Mouse (Mus musculus) cerebellum, postnatal 4 days (tissue): ENCODE data around the gene Slc37a3.
A peak's percentile ranks its signal among the peaks of the same experiment; 100 is the strongest.
"Not testable (repeated sequence)": the region's sequence is repeated elsewhere in the genome, so short reads cannot be mapped to it uniquely, and the experiment has no call there.

ENCODE experiments used
- DNase-seq, 2 experiments: peaks; one replicate each; pipeline ENCODE4 v3.0.0; 2022; ENCODE audit warnings: low spot score in 2 of 2, mixed read lengths in 1 of 2

The Slc37a3 gene

DNA sequence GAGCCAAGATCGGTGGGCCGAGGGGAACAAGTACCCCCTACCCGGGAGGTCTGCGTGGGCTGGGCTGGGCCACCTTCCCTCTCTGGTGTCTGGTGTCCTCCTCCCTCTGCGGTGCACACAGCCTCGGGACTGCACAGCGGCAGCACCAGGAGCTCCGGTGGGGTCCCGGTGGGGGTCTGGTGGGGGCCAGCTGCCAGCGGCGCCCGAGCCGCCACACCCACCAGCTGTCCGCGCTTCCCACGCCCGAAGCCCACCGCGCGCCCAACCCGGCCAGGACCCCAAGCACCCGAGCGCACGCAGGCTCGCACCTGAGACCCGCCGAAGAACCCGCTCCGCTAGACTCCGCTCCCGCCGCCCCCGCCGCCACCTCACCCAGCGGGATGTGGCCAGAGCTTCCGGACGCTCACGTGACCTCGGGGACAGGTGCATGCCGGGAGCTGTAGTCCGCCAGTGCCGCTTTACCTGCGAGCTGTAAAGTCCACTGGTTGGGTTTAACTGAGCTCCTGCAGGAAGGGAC lies at the start of gene Slc37a3:
Slc37a3 (minus strand) TSS at position 365 of the 517 bp plus-strand sequence.
- peak; percentile 73 to 86 for DNase-seq

GRCm38 (mm10) chr6:39426725-39427124 lies 49.2 kb upstream of the Slc37a3 start:
- DNase-seq = no peak

DNA sequence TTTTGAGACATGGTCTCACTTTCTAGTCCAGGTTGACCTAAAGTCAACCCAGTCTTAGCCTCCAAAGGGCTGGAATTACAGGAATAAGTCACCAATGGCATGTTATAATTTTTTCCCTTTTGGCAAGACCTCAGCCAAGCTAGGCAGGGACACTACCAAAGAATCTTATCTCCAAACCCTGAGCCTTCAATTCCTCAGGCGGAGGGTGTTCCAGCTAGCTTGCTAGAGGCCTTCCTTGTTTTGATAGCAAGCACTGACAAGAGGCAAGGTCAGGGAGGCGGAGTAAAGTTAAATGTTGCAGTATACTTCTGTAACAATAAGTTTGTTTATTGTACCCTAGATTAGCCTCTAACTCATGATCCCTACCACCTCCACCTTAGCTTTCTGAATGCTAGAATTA lies 47.7 kb upstream of the Slc37a3 start:
- no peak for DNase-seq

GRCm38 (mm10) chr6:39423686-39424085 lies 46.2 kb upstream of the Slc37a3 start:
- no peak for DNase-seq

DNA sequence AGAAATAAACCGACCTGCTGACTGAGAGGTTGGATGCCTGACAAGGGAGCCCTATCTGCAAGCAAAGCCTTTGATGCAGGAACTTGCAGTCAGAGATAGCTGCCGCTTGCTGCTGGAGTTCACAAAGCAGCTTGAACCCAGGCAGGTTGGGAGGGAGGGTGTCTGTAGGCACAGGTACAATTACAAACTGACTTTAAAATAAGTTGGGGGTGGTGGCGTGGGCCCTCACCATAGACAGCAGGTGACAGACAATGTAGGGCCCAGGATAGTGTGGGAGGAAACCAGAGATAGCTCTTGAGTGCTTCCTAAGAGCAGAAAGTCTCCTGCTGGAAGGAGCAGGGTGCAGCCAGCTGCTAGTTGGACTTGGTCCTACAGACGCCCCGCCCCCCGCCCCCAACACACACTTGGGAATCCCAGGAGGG lies 45.7 kb upstream of the Slc37a3 start:
- DNase-seq = no peak

DNA sequence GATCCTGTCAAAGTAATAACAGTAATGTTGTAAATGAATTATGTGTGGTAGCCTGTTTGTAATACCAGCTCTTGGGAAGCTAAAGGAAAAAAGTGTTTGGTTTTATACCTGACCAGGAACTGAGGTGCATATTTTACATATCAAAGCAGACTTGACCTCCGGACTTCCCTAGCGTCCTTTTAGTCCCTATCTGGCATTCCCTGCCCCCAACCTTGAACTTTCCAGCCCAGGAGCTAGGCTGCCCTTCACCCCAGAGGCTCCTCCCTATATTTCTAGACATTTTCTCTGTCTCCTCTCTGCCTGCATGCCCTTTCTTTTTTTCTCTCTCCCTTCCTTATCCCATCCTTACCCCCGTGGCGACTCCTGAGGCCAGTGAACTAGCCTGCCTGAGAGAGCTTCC lies 43.4 kb upstream of the Slc37a3 start:
- no peak for DNase-seq

GRCm38 (mm10) chr6:39419851-39420721 lies 42.6 kb upstream of the Slc37a3 start, which contains the start of gene Mkrn1:
TSS of gene Mkrn1 (minus strand) at chr6:39420462.
- peak; percentile 59 to 77 for DNase-seq

DNA sequence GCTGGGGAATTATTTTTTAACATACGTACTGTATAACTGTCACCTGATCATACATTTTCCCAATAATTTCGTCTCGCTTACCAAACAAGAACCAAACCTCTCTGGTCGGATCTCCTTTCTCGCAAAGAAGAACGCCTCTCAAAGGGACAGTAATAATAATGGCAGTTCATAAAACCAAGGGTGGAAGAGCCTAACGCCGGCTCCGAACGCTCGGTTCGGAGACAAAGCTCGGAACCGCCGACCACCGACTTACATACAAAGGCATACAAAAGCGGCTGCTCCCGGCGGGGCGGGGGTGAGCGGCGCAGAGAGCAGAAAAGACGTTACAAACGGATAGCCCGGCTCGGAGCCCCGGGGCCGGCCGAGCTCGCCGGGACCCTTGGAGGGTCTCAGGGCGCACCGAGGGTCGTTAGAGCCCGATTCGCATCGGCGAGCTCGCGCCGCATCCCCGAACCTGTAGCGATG lies 41.9 kb upstream of the Slc37a3 start:
- no peak for DNase-seq

DNA sequence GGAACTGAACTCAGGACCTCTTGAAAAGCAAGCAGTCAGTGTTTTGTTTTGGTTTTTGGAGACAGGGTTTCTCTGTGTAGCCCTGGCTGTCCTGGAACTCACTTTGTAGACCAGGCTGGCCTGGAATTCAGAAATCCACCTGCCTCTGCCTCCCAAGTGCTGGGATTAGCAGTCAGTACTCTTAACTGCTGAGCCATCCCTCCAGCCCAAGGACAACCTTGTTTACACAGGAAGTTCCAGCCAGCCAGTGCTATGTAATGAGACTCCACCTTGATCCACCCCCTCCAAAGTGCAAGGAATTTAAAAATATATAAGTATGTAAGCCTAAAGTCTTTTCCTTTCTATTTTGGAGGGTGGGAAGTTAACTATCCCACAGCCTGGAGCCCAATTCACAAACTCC lies 39.2 kb upstream of the Slc37a3 start:
- not testable (repeated sequence) for DNase-seq

- DNase-seq = peak; percentile 35 to 76
These were observed 38.3 kb upstream of the Slc37a3 start for GRCm38 (mm10) chr6:39415762-39416161.

DNA sequence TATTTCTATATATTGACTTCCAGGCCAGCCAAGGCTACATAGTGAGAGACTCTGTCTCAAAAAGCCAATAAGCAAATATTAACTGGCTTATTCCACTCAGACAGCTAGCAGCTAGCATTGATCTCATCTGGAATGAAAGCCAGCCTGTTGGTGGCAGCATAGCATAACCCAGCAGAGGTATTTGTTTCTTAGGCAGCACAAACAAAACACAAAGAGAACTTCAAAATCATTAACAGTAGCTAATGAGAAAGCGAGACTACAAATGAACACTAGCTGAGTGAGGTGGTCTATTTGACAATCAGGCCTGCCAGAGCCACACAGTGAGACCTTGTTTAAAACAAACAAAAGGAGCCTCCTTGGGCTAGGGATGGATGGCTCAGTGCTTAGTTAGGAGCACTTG lies 36.6 kb upstream of the Slc37a3 start:
- DNase-seq = no peak

DNA sequence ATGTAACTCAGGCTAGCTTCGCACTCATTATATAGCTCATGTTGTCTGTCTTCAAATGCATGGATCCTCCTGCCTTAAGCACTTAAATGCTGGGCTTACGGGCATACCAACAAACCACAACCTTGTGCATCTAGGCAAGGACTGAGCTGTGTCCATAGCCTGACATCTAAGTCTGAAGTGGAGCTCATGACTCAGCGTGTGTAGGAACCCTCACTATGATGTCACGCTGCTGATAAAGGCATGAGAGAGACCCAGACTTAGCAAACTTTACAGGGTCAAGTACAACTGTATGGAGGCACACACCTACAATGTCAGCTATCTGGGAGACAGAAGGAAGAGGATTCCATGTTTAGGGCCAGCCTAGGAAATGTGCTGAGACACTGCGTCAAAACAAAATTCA lies 29.0 kb upstream of the Slc37a3 start:
- no peak for DNase-seq

DNA sequence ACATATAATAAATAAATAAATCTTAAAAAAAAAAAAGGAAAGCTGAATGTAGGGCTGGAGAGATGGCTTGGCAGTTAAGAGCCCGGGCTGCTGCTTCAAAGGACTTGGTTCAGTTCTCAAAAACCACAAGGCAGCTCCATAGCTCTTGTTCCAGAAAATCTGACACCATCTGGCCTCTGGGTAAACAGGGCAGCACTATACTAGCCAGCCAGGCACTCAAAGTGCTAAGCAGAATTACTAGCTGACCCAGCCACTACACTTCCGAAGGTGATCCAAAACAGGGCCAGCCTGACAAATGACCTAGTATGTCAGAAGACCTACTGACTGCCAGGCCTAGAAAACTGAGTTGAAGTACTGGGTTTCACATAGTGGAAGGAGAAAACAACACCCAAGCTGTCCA lies 25.7 kb upstream of the Slc37a3 start:
- no peak for DNase-seq

- DNase-seq = peak in 1 of 2 experiments; percentile 13
These were observed 22.9 kb upstream of the Slc37a3 start for GRCm38 (mm10) chr6:39400343-39400742.

DNA sequence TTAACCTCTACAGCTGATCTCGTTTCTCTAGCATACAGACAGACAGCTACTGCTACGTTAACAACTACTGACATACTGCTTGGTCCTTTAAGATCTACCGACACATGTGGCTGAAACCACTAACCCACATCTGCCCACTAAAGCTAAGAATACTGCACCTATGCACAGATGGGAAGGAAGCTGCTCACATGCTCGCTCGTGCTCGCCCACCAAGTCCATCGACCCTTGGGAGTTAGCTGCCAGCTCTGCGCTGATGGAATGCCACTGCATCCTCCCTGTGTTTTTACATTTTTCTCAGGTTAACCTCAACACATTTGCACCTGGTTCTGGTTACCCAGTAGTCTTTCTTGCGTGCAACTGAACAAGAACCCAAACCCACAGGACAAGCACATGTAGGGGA lies 20.9 kb upstream of the Slc37a3 start:
- DNase-seq = no peak

DNA sequence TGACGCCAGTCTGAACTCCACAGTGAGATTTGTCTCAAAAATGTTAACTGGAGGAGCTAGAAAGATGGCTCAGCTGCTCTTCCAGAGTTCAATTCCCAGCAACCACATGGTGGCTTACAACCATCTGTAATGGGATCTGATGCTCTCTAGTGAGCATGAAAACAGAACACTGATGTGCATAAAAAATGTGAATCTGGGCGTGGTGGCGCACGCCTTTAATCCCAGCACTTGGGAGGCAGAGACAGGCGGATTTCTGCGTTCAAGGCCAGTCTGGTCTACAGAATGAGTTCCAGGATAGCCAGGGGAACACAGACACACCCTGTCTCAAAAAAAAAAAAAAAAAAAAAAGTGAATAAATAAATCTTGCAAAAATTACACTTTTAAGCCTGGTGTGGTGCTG lies 19.6 kb upstream of the Slc37a3 start:
- DNase-seq = no peak

DNA sequence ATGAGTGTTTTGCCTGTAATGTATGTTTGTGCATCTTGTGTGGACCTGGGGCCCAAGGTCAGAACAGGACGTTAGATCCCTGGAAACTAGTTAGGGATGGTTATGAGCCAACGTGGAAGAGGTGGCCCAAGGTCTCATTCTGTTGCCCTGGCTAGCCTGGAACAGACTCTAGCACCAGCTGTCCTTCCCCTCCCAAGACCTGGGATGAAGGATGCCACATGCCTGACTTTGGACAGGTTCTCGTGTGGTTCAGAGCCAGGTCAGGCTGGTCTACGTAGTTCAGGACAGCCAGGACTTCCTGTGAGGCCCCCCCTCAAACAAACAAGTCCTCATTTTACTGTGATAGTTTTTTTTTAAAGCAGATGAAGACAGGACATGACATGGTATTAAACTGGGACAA lies 18.4 kb upstream of the Slc37a3 start:
- DNase-seq = no peak

DNA sequence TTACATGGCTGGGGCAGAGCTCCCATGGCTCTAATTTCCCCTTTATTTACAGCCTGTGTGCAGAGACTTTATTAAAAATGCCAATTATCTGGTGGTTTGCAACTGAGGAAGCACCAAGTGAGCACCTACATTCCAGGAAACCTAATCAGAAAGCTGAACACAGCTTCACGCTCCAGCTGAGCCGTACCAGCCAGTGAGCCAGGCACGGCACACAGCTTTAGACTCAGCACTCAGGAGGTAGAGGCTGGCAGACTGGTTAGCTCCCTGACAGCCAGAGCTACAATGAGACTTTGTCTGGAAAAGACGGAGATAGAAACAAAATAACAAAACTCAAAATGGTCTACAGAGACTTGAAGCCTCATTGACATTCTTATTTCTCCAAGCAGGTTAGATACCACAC lies 18.0 kb upstream of the Slc37a3 start:
- no peak for DNase-seq

DNA sequence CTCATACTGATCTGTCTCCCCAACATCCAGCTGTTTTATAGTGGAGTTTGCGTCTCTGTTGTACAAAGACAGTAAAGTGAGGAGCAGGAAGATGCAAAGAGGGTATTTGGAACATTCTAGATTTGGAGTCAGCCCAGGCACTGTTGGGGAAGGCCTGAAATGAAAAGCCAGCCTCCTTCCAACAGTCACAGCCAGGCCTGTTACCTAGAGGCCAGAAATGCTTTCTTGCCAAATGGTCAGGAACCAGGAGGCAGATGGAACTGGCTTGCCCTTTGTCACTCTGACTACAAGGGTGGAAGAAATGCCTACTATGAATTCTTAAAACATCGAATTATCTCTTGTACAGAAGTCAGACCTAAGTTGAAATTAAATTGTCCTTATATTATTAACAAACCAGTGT lies 12.5 kb upstream of the Slc37a3 start:
- DNase-seq = no peak

GRCm38 (mm10) chr6:39381125-39381880 lies 3.8 kb upstream of the Slc37a3 start, which contains the start of gene Rab19:
TSS of gene Rab19 (plus strand) at chr6:39381175.
- DNase-seq = no peak

DNA sequence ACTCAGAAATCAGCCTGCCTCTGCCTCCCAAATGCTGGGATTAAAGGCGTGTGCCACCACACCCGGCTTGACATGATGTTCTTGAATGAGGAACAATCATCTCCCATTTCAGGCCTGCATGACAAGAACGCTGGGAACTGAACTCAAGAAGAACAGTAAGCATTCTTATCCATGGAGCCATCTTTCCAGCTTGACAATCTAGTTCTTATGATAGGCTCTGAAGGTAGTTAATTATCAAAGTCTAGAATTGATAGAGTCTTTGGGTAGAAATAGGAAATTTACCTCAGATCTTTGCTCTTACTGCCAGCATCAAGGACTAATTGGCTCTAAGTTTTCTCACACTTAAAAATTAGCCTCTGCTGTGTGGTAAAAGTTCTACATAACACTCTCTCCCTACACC lies 2.8 kb upstream of the Slc37a3 start:
- DNase-seq = no peak

GRCm38 (mm10) chr6:39379749-39380148 lies 2.3 kb upstream of the Slc37a3 start:
- no peak for DNase-seq
